Mouse (Mus musculus): ENCODE results near the gene Hrct1. TPM values are rescaled to one million over a fixed set of nuclear protein-coding genes. Genes with fewer than 3 reads are reported as not detected.

The Hrct1 gene
- polyA plus RNA-seq, 1 experiment from 2014 or later = 1.5 TPM

Other genes with a start within 250 kb of the Hrct1 start
- gene Sit1, start 243.5 kb upstream of the Hrct1 start, polyA plus RNA-seq (2015; fragmentation: Nextera tagmentation; extraction: Ambion mirVana) = 0.10 and 1.4 TPM in 2 replicates
- 71.4 and 74.5 TPM in 2 replicates for gene Ccdc107, start 234.3 kb upstream of the Hrct1 start, polyA plus RNA-seq (2015; fragmentation: Nextera tagmentation; extraction: Ambion mirVana)
- 34.4 and 35.9 TPM in 2 replicates for gene Arhgef39, start 227.5 kb upstream of the Hrct1 start, polyA plus RNA-seq (2015; fragmentation: Nextera tagmentation; extraction: Ambion mirVana)
- gene Car9, start 220.2 kb upstream of the Hrct1 start, polyA plus RNA-seq (2015; fragmentation: Nextera tagmentation; extraction: Ambion mirVana) = 2.3 and 2.4 TPM in 2 replicates
- gene Tpm2, start 203.4 kb upstream of the Hrct1 start, polyA plus RNA-seq (2015; fragmentation: Nextera tagmentation; extraction: Ambion mirVana) = 159 and 177 TPM in 2 replicates
- gene Creb3, start 164.9 kb upstream of the Hrct1 start, polyA plus RNA-seq (2015; fragmentation: Nextera tagmentation; extraction: Ambion mirVana) = 53.1 and 61.3 TPM in 2 replicates
- 76.3 and 77.6 TPM in 2 replicates for gene Tln1, start 164.5 kb upstream of the Hrct1 start, polyA plus RNA-seq (2015; fragmentation: Nextera tagmentation; extraction: Ambion mirVana)
- gene Rgp1, start 148.5 kb upstream of the Hrct1 start, polyA plus RNA-seq (2015; fragmentation: Nextera tagmentation; extraction: Ambion mirVana) = 14.6 and 22.0 TPM in 2 replicates
- gene Gba2, start 148.3 kb upstream of the Hrct1 start, polyA plus RNA-seq (2015; fragmentation: Nextera tagmentation; extraction: Ambion mirVana) = 17.5 and 22.2 TPM in 2 replicates
- 0.20 and 1.5 TPM in 2 replicates for gene Msmp, start 142.7 kb upstream of the Hrct1 start, polyA plus RNA-seq (2015; fragmentation: Nextera tagmentation; extraction: Ambion mirVana)
- gene Npr2, start 95.3 kb upstream of the Hrct1 start, polyA plus RNA-seq (2015; fragmentation: Nextera tagmentation; extraction: Ambion mirVana) = 6.7 and 10.8 TPM in 2 replicates
- 0.30 and 0.77 TPM in 2 replicates for gene Spag8, start 73.6 kb upstream of the Hrct1 start, polyA plus RNA-seq (2015; fragmentation: Nextera tagmentation; extraction: Ambion mirVana)
- 150 and 188 TPM in 2 replicates for gene Hint2, start 70.7 kb upstream of the Hrct1 start, polyA plus RNA-seq (2015; fragmentation: Nextera tagmentation; extraction: Ambion mirVana)
- 3.8 and 4.6 TPM in 2 replicates for gene Tmem8b, start 58.2 kb upstream of the Hrct1 start, polyA plus RNA-seq (2015; fragmentation: Nextera tagmentation; extraction: Ambion mirVana)
- gene Fam221b, start 58.0 kb upstream of the Hrct1 start, polyA plus RNA-seq (2015; fragmentation: Nextera tagmentation; extraction: Ambion mirVana) = 1.6 and 4.0 TPM in 2 replicates
- gene Olfr70, start 26.4 kb upstream of the Hrct1 start, polyA plus RNA-seq (2015; fragmentation: Nextera tagmentation; extraction: Ambion mirVana) = not detected in 2 replicates
- gene Olfr71, start 16.9 kb upstream of the Hrct1 start, polyA plus RNA-seq (2015; fragmentation: Nextera tagmentation; extraction: Ambion mirVana) = not detected in 2 replicates
- 0.31 and 0.42 TPM in 2 replicates for gene Spaar, start 2.8 kb downstream of the Hrct1 start, polyA plus RNA-seq (2015; fragmentation: Nextera tagmentation; extraction: Ambion mirVana)
- gene Olfr159, start 43.8 kb downstream of the Hrct1 start, polyA plus RNA-seq (2015; fragmentation: Nextera tagmentation; extraction: Ambion mirVana) = not detected in 2 replicates
- gene Olfr156, start 96.7 kb downstream of the Hrct1 start, polyA plus RNA-seq (2015; fragmentation: Nextera tagmentation; extraction: Ambion mirVana) = not detected in 2 replicates
- gene Olfr157, start 113.0 kb downstream of the Hrct1 start, polyA plus RNA-seq (2015; fragmentation: Nextera tagmentation; extraction: Ambion mirVana) = not detected in 2 replicates
- not detected in 2 replicates for gene Olfr155, start 124.4 kb downstream of the Hrct1 start, polyA plus RNA-seq (2015; fragmentation: Nextera tagmentation; extraction: Ambion mirVana)
- 8.1 and 12.3 TPM in 2 replicates for gene Reck, start 148.3 kb downstream of the Hrct1 start, polyA plus RNA-seq (2015; fragmentation: Nextera tagmentation; extraction: Ambion mirVana)
- gene Glipr2, start 230.2 kb downstream of the Hrct1 start, polyA plus RNA-seq (2015; fragmentation: Nextera tagmentation; extraction: Ambion mirVana) = 44.3 and 53.2 TPM in 2 replicates

All from heart, embryonic 15.5 days (tissue).